Mouse (Mus musculus) intestine, postnatal 0 days (tissue): ENCODE results near the gene Fam114a2. TPM values are rescaled to one million over a fixed set of nuclear protein-coding genes. Genes with fewer than 3 reads are reported as not detected.

Experiments used
- ATAC-seq: fragments of 200-750 bp; cut with Nextera tagmentation; 2 replicates; pipeline ENCODE4 v1.8.0; 2017; ENCODE audit warnings: mild to moderate bottlenecking, moderate TSS enrichment, moderate library complexity
- H3K27ac ChIP-seq: fragments of 300-500 bp; sonication (generic); 2 replicates; pipeline ENCODE4 v1.5.1; 2014; ENCODE audit warnings: mild to moderate bottlenecking, low read depth, low read length, moderate library complexity
- H3K27me3 ChIP-seq: fragments of 300-500 bp; sonication (generic); replicated peaks from 2 replicates; pipeline ENCODE4 v1.6.1; 2014; ENCODE audit warnings: low read length, mixed read lengths; ENCODE audit not compliant: control insufficient read depth, insufficient read depth
- H3K36me3 ChIP-seq: fragments of 300-500 bp; sonication (generic); 2 replicates; pipeline ENCODE4 v1.6.1; 2014; ENCODE audit warnings: mild to moderate bottlenecking, moderate library complexity; ENCODE audit not compliant: control insufficient read depth, insufficient read depth
- H3K4me1 ChIP-seq: fragments of 300-500 bp; sonication (generic); replicated peaks from 2 replicates; pipeline ENCODE4 v1.6.1; 2014; ENCODE audit warnings: antibody characterized with exemption, low read length, mixed read lengths; ENCODE audit not compliant: control insufficient read depth, insufficient read depth
- H3K4me2 ChIP-seq: fragments of 300-500 bp; sonication (generic); replicated peaks from 2 replicates; pipeline ENCODE4 v1.6.1; 2014; ENCODE audit warnings: low read depth, mild to moderate bottlenecking, moderate library complexity
- H3K4me3 ChIP-seq: fragments of 300-500 bp; sonication (generic); 2 replicates; pipeline ENCODE4 v1.5.1; 2014; ENCODE audit warnings: low read depth, low read length
- H3K9ac ChIP-seq: fragments of 300-500 bp; sonication (generic); 2 replicates; pipeline ENCODE4 v1.6.1; 2014; ENCODE audit warnings: mild to moderate bottlenecking, low read depth, low read length
- H3K9me3 ChIP-seq: fragments of 300-500 bp; sonication (generic); 2 replicates; pipeline ENCODE4 v1.6.1; 2016; ENCODE audit warnings: mixed run types; ENCODE audit not compliant: control insufficient read depth
- CTCF ChIP-seq: sonication (generic); IDR thresholded peaks from 2 replicates; pipeline ENCODE4 v1.5.1; 2016; ENCODE audit warnings: low read depth, mild to moderate bottlenecking, control low read depth, antibody characterized with exemption, moderate library complexity
- WGBS: fragments of 180-500 bp; shearing (Covaris S2); extraction: QIAGEN DNeasy Blood & Tissue Kit; methylation state at CpG from one replicate; pipeline ENCODE4 v1.1.7; 2014; 5-methylcytosine and 5-hydroxymethylcytosine counted together
- polyA plus RNA-seq: library from polyadenylated mRNA; unstranded; fragments of >200 nt; fragmentation: Nextera tagmentation; extraction: Ambion mirVana; gene quantifications from 2 replicates; pipeline ENCODE4 v1.2.1, GENCODE M21; 2015

Fam114a2 gene
- polyA plus RNA-seq, 1 experiment from 2014 or later, result 56.1 TPM

GRCm38 (mm10) chr11:57465844-57466243, 52.6 kb downstream of the Fam114a2 start:
- Histone ChIP-seq H3K4me3 (no peak overlapping the region), H3K27me3 (no peaks in the 10 kb centered on the region), H3K4me1 (no peaks in the 10 kb centered on the region), H3K27ac (no peak overlapping the region), H3K36me3 (no peaks in the 10 kb centered on the region), H3K4me2 (no peak overlapping the region), H3K9ac (no peak overlapping the region), H3K9me3 (no peaks in the 10 kb centered on the region)
- WGBS, result 75% methylated on average over 3 of the region's 3 CpGs
- no peak for TF ChIP-seq CTCF
- no peak for ATAC-seq

- H3K27me3 ChIP-seq, result no peaks in the 10 kb centered on the region
- H3K4me2 ChIP-seq, result no peak overlapping the region
- no peaks in the 10 kb centered on the region for H3K9me3 ChIP-seq
- WGBS, result 45% methylated on average over 8 of the region's 8 CpGs
- peak; percentile 58 for TF ChIP-seq CTCF
- no peaks in the 10 kb centered on the region for H3K36me3 ChIP-seq
- no peak overlapping the region for H3K27ac ChIP-seq
- H3K9ac ChIP-seq, result no peak overlapping the region
- no peak overlapping the region for H3K4me3 ChIP-seq
- no peaks in the 10 kb centered on the region for H3K4me1 ChIP-seq
- no peak for ATAC-seq
Observed at GRCm38 (mm10) chr11:57465025-57465424, 53.4 kb downstream of the Fam114a2 start.

- no peaks in the 10 kb centered on the region for H3K9me3 ChIP-seq
- no peak overlapping the region for H3K4me3 ChIP-seq
- H3K4me1 ChIP-seq, result no peaks in the 10 kb centered on the region
- no peak overlapping the region for H3K4me2 ChIP-seq
- no peak for TF ChIP-seq CTCF
- H3K27ac ChIP-seq, result no peak overlapping the region
- no peak overlapping the region for H3K9ac ChIP-seq
- WGBS, result 54% methylated on average over 6 of the region's 6 CpGs
- ATAC-seq, result no peak
- no peaks in the 10 kb centered on the region for H3K36me3 ChIP-seq
- no peaks in the 10 kb centered on the region for H3K27me3 ChIP-seq
Observed at GRCm38 (mm10) chr11:57459759-57460158, 58.7 kb downstream of the Fam114a2 start.

GRCm38 (mm10) chr11:57454421-57454820, 64.0 kb downstream of the Fam114a2 start:
- no peak for ATAC-seq
- no peak overlapping the region for H3K9ac ChIP-seq
- no peaks in the 10 kb centered on the region for H3K4me1 ChIP-seq
- TF ChIP-seq CTCF, result no peak
- no peak overlapping the region for H3K27ac ChIP-seq
- no peaks in the 10 kb centered on the region for H3K36me3 ChIP-seq
- no peak overlapping the region for H3K4me2 ChIP-seq
- WGBS, result 33% methylated on average over 5 of the region's 5 CpGs
- no peak overlapping the region for H3K4me3 ChIP-seq
- H3K27me3 ChIP-seq, result no peaks in the 10 kb centered on the region
- H3K9me3 ChIP-seq, result no peaks in the 10 kb centered on the region

GRCm38 (mm10) chr11:57445237-57445962, 73.0 kb downstream of the Fam114a2 start:
- H3K27ac ChIP-seq, result no peak overlapping the region
- H3K9ac ChIP-seq, result no peak overlapping the region
- no peak overlapping the region for H3K4me3 ChIP-seq
- no peak for TF ChIP-seq CTCF
- ATAC-seq, result no peak
- WGBS, result 54% methylated on average over 6 of the region's 6 CpGs
- no peak overlapping the region for H3K4me2 ChIP-seq
- H3K36me3 ChIP-seq, result no peaks in the 10 kb centered on the region
- H3K4me1 ChIP-seq, result no peaks in the 10 kb centered on the region
- H3K27me3 ChIP-seq, result no peaks in the 10 kb centered on the region
- no peaks in the 10 kb centered on the region for H3K9me3 ChIP-seq

GRCm38 (mm10) chr11:57434153-57434552, 84.3 kb downstream of the Fam114a2 start:
- 3% methylated on average over 1 of the region's 1 CpGs for WGBS
- Histone ChIP-seq H3K9me3 (no peaks in the 10 kb centered on the region), H3K27me3 (no peaks in the 10 kb centered on the region), H3K9ac (no peak overlapping the region), H3K4me2 (no peak overlapping the region), H3K27ac (no peak overlapping the region), H3K4me1 (no peaks in the 10 kb centered on the region), H3K4me3 (no peak overlapping the region), H3K36me3 (no peaks in the 10 kb centered on the region)
- ATAC-seq, result no peak
- no peak for TF ChIP-seq CTCF

Other genes with a start within 250 kb of the Fam114a2 start
- gene Mfap3, start within 50 bp of the Fam114a2 start, polyA plus RNA-seq, result 30.4 and 31.9 TPM in 2 replicates
- gene Galnt10, start 126.8 kb upstream of the Fam114a2 start, polyA plus RNA-seq, result 19.8 and 22.5 TPM in 2 replicates